ENCODE assay signal across 8 mouse cellular contexts in the genomic region with DNA sequence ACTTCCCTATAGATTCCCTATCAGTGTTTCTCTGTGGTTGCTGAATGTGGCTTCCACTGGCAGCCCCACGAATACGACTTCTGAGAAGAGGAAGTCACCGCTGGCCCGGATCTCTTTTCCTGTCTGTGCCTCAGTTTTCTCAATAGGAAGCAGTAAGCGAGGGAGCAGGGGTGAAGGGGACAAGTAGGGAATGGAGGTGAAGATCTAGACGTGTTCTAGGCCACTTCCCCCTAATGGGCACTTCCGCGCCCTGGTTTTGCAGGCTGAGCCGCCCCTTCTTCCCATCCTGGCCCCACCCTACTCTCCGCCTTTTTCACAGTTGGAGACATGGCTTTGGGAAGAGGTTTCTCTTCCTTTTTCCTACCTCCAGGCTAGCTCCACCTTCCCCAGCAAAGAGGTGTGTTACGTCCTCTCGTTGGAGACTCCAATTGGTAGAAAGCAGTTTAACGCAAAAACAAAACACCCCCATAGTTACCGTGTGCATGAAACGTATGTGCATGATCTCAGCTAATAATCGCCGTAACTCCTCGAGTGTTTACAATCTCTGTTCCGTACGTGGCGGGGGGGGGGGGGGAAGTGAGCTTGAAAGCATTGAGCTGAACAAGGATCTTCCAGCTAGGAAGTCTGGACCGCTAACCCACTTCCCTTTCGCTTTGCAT. TPM values are rescaled to one million over a fixed set of nuclear protein-coding genes. Genes with fewer than 3 reads are reported as not detected.
A peak's percentile ranks its signal among the peaks of the same experiment; 100 is the strongest.
DNase-seq lines count a peak whose midpoint lies in the region; ATAC-seq and TF ChIP-seq lines count a peak whose summit lies in the region.

No protein-coding gene starts in this region.

- peak overlapping the region; percentile 99 for H3K27ac ChIP-seq in intestine, embryonic 16.5 days (ENCODE audit: low read length)
- peak overlapping the region; percentile 86 for H3K27ac ChIP-seq in liver, postnatal 0 days (ENCODE audit: low read depth)
- peak overlapping the region; percentile 33; the same call in 1 of the 2 replicates for H3K27ac ChIP-seq in neural tube, embryonic 12.5 days

- peak; percentile 76 for DNase-seq in 3T3-L1 (ENCODE audit: low read depth, low spot score)
- DNase-seq in Muller cell, postnatal 12 days (ENCODE audit: inconsistent ontology term) = peak; percentile 70
- DNase-seq in cerebellum, postnatal 14 days = peak; percentile 78 to 80
- peak; percentile 98 for DNase-seq in heart, adult 11 months
- peak; percentile 59 for DNase-seq in liver, postnatal 0 days
- peak; percentile 35 to 38 for DNase-seq in thymus, postnatal 36 days

- no peaks in the 10 kb centered on the region for H3K36me3 ChIP-seq in intestine, embryonic 16.5 days (ENCODE audit: control insufficient read depth, insufficient read depth, low read length)
- no peaks in the 10 kb centered on the region for H3K36me3 ChIP-seq in liver, postnatal 0 days (replicated peaks; ENCODE audit: insufficient read depth, low read length)
- peaks cover 5% of the 10 kb centered on the region for H3K36me3 ChIP-seq in neural tube, embryonic 12.5 days

- no peaks in the 10 kb centered on the region for H3K9me3 ChIP-seq in intestine, embryonic 16.5 days (ENCODE audit: control insufficient read depth, low read length)
- H3K9me3 ChIP-seq in liver, postnatal 0 days (ENCODE audit: low read length) = no peaks in the 10 kb centered on the region
- no peaks in the 10 kb centered on the region for H3K9me3 ChIP-seq in neural tube, embryonic 12.5 days

- TF ChIP-seq CTCF in liver, postnatal 0 days (IDR thresholded peaks at IDR 0.05; ENCODE audit: low read depth) = no peak

- peak overlapping the region; percentile 79 for H3K4me3 ChIP-seq in intestine, embryonic 16.5 days (ENCODE audit: low read length)
- H3K4me3 ChIP-seq in liver, postnatal 0 days (ENCODE audit: low read depth, low read length) = peak overlapping the region; percentile 73
- H3K4me3 ChIP-seq in neural tube, embryonic 12.5 days = peak overlapping the region; percentile 82

- no peak for TF ChIP-seq EP300 in liver, postnatal 0 days (IDR thresholded peaks at IDR 0.05; ENCODE audit: low read depth)

- peak; percentile 73 for ATAC-seq in intestine, embryonic 16.5 days
- ATAC-seq in liver, postnatal 0 days = peak; percentile 31
- ATAC-seq in neural tube, embryonic 12.5 days (ENCODE audit: low FRiP score, low read depth) = no peak

- no peaks in the 10 kb centered on the region for H3K27me3 ChIP-seq in intestine, embryonic 16.5 days (replicated peaks; ENCODE audit: control insufficient read depth, insufficient read depth, low read length)
- no peaks in the 10 kb centered on the region for H3K27me3 ChIP-seq in liver, postnatal 0 days (ENCODE audit: insufficient read depth, low read length)
- H3K27me3 ChIP-seq in neural tube, embryonic 12.5 days (replicated peaks) = no peaks in the 10 kb centered on the region

- peak overlapping the region; percentile 94 for H3K4me2 ChIP-seq in intestine, embryonic 16.5 days (ENCODE audit: low read depth, low read length)
- H3K4me2 ChIP-seq in liver, postnatal 0 days (ENCODE audit: low read depth, low read length) = peak overlapping the region; percentile 94
- peak overlapping the region; percentile 70 for H3K4me2 ChIP-seq in neural tube, embryonic 12.5 days (replicated peaks)

- H3K9ac ChIP-seq in intestine, embryonic 16.5 days (ENCODE audit: low read depth, low read length) = peak overlapping the region; percentile 82
- peak overlapping the region; percentile 52 for H3K9ac ChIP-seq in liver, postnatal 0 days (replicated peaks)
- peak overlapping the region; percentile 82 for H3K9ac ChIP-seq in neural tube, embryonic 12.5 days

- H3K4me1 ChIP-seq in intestine, embryonic 16.5 days (ENCODE audit: control insufficient read depth, insufficient read depth, low read length) = peaks cover 23% of the 10 kb centered on the region
- peaks cover 33% of the 10 kb centered on the region for H3K4me1 ChIP-seq in liver, postnatal 0 days (ENCODE audit: insufficient read depth)
- peaks cover 63% of the 10 kb centered on the region for H3K4me1 ChIP-seq in neural tube, embryonic 12.5 days

- WGBS in intestine, embryonic 16.5 days = 3% methylated on average over 23 of the region's 23 CpGs
- under 1% methylated on average over 22 of the region's 23 CpGs for WGBS in liver, postnatal 0 days (ENCODE audit: insufficient replicate concordance)
- WGBS in neural tube, embryonic 12.5 days = 7% methylated on average over 23 of the region's 23 CpGs

RNA-seq across cellular contexts. Expression of gene Atp1a2, which starts 13.5 kb away (rescaled TPM):
- 3.1 and 3.2 TPM in 2 replicates for polyA plus RNA-seq in intestine, embryonic 16.5 days (2015; fragmentation: Nextera tagmentation; extraction: Ambion mirVana)
- polyA plus RNA-seq in liver, postnatal 0 days (2015; fragmentation: Nextera tagmentation; extraction: Ambion mirVana) = 0.29 and 1.4 TPM in 2 replicates
- 14.5 and 14.9 TPM in 2 replicates for polyA plus RNA-seq in neural tube, embryonic 12.5 days (2016; fragmentation: Nextera tagmentation; extraction: Ambion mirVana)

RNA-seq across cellular contexts. Expression of gene Kcnj9, which starts 17.7 kb away (rescaled TPM):
- polyA plus RNA-seq in intestine, embryonic 16.5 days (2015; fragmentation: Nextera tagmentation; extraction: Ambion mirVana) = not detected in 2 replicates
- 0.07 TPM in 2 replicates for polyA plus RNA-seq in liver, postnatal 0 days (2015; fragmentation: Nextera tagmentation; extraction: Ambion mirVana)
- polyA plus RNA-seq in neural tube, embryonic 12.5 days (2016; fragmentation: Nextera tagmentation; extraction: Ambion mirVana) = 1.4 and 1.6 TPM in 2 replicates

RNA-seq across cellular contexts. Expression of gene Kcnj10, which starts 29.6 kb away (rescaled TPM):
- 0.07 and 0.10 TPM in 2 replicates for polyA plus RNA-seq in intestine, embryonic 16.5 days (2015; fragmentation: Nextera tagmentation; extraction: Ambion mirVana)
- polyA plus RNA-seq in liver, postnatal 0 days (2015; fragmentation: Nextera tagmentation; extraction: Ambion mirVana) = 0.17 and 0.19 TPM in 2 replicates
- polyA plus RNA-seq in neural tube, embryonic 12.5 days (2016; fragmentation: Nextera tagmentation; extraction: Ambion mirVana) = 0.96 and 1.3 TPM in 2 replicates

RNA-seq across cellular contexts. Expression of gene Igsf8, which starts 49.9 kb away (rescaled TPM):
- polyA plus RNA-seq in intestine, embryonic 16.5 days (2015; fragmentation: Nextera tagmentation; extraction: Ambion mirVana) = 43.1 and 45.2 TPM in 2 replicates
- polyA plus RNA-seq in liver, postnatal 0 days (2015; fragmentation: Nextera tagmentation; extraction: Ambion mirVana) = 12.8 and 13.1 TPM in 2 replicates
- 165 and 171 TPM in 2 replicates for polyA plus RNA-seq in neural tube, embryonic 12.5 days (2016; fragmentation: Nextera tagmentation; extraction: Ambion mirVana)

RNA-seq across cellular contexts. Expression of gene Atp1a4, which starts 53.2 kb away (rescaled TPM):
- not detected in 2 replicates for polyA plus RNA-seq in intestine, embryonic 16.5 days (2015; fragmentation: Nextera tagmentation; extraction: Ambion mirVana)
- polyA plus RNA-seq in liver, postnatal 0 days (2015; fragmentation: Nextera tagmentation; extraction: Ambion mirVana) = 0.04 and 0.08 TPM in 2 replicates
- polyA plus RNA-seq in neural tube, embryonic 12.5 days (2016; fragmentation: Nextera tagmentation; extraction: Ambion mirVana) = not detected in 2 replicates

Comparison
In these comparisons a context has a peak if more than half of its experiments do, and no peak if none do; other contexts are left out.
1. DNase-seq: peak in every context shown above with its lines; median percentile 98 in heart, adult 11 months; 79 in cerebellum, postnatal 14 days; 76 in 3T3-L1; 70 in Muller cell, postnatal 12 days; 59 in liver, postnatal 0 days; 36 in thymus, postnatal 36 days.
2. H3K27ac ChIP-seq: peak in every context shown above with its lines; median percentile 99 in intestine, embryonic 16.5 days; 86 in liver, postnatal 0 days; 33 in neural tube, embryonic 12.5 days.